Mouse (Mus musculus) kidney, adult 11 months (tissue): ENCODE measurements around the gene Chrnd.

Experiments
- DNase-seq: peaks from one replicate; pipeline ENCODE4 v3.0.0; 2022

Gene Chrnd

DNA sequence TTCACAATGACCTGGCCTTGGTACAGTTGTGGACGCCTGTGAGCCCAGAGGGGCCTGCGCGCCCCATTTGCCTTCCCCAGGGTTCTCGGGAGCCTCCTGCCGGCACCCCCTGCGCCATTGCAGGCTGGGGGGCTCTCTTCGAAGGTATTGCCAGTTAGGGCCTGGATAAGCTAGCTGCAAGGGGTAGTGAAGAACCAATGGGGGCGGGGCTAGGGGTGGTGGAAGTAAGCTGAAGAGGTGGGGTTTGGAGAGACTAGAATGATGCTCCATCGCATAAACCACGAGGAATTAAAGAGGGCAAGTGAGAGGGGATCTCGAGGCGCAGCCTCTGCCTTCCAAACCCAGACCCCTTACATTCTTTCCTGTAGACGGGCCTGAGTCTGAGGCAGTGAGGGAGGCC is 4.9 kb upstream of the Chrnd start:
- no peak for DNase-seq

DNA sequence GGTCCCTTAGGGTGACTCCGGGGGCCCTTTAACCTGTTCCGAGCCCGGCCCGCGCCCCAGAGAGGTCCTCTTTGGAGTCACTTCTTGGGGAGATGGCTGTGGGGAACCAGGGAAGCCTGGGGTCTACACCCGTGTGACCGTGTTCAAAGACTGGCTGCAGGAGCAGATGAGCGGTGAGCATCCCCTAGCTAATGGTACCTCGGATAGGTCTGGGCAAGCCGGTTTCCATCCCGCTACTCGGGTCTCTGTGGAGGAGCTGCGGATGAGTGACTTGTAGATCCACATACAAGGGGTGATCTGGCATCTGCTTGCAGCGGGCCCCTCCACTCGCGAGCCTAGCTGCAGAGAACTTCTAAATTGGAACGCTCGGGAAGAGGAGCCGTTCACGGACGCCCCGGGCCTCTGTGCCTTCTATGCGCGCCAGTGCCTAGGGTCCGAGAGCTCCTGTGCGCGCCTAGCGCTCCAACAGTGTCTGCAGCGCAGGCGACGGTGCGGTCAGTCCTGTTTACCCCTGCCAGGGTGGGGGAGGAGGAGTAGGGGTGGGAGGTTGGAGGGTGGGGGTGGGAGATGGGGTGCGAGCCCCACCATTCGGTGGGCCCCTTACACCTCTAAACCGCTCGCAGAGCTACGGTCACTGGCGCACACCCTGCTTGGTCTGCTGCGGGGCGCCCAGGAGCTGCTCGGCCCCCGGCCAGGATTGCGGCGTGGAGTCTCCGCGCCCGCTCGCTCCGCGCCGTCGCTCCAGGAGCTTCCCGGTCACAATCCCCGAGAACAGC is 4.0 kb upstream of the Chrnd start:
- DNase-seq = no peak

- DNase-seq = peak; percentile 27
Observed at GRCm38 (mm10) chr1:87187037-87187355, 3.4 kb upstream of the Chrnd start.

DNA sequence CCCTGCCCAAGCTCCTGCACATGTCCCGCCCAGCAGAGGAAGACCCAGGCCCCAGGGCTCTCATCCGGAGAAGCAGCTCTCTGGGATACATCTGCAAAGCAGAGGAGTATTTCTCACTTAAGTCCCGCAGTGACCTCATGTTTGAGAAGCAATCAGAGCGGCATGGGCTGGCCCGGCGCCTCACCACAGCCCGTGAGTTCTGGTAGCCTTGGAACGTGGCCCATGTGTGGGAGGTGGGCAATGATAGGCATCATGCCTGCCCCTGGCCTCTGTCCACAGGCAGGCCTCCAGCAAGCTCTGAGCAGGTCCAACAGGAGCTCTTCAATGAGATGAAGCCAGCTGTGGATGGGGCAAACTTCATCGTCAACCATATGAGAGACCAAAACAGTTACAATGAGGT is 6.9 kb downstream of the Chrnd start:
- no peak for DNase-seq

DNA sequence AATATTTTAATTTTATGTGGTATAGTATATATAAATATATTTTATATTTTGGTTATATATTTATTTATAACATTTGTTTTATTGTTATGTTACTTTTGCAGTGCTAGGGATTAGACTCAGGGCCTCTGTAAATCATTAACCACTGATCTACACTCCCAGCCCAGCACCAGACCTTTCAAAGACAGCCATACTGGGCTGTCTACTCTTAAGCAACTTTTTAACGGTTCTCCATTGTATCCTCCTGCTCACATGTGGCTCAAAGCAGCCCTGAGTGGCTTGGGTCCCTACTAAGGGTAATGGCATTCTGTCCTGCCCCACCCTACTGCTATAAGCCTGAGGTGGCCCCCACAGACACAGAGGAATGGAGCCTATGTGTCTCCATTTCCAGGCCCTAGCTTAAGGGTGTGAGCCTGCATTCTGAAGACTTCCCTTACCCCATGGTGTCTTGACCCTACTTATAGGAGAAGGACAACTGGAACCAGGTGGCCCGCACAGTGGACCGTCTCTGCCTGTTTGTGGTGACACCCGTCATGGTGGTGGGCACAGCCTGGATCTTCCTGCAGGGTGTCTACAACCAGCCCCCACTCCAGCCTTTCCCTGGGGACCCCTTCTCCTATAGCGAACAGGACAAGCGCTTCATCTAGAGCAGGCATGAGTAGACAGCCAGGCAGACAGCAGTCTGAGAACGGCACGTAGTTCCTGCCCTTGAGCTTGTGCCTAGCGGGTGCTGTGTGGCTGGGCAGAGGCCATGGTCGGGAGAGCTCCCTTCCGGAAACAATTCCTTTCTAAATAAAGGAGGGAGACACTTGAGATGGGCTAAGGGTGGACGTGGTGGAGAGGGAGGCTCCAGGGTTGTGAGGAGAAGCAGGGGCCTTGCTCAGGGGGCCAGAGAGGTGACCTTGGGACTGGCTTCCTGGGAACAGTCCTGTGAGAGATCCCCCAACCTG is 8.0 kb downstream of the Chrnd start:
- no peak for DNase-seq

- no peak for DNase-seq
Observed at GRCm38 (mm10) chr1:87200811-87201210, 10.4 kb downstream of the Chrnd start.

- DNase-seq = no peak
Observed at GRCm38 (mm10) chr1:87201848-87202247, 11.4 kb downstream of the Chrnd start.

DNA sequence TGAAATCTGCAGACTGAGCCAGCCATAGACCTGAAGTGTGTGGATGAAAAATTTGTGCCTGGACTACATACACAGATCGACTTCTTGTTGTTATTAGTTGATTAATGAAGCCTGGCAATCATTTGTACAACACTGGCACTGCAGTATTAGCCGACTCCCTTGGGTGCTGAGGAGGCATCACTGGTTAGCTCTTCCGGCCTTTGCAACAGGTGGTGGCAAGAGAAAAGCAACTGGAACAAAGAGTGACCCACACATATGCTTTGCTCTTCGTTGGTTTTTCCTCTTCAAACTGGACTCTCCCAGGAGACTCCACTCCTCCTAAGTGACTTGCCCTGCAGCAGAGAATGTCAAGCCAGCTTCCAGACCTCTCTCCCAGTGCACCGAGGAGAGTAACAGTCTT is 13.4 kb downstream of the Chrnd start:
- no peak for DNase-seq

GRCm38 (mm10) chr1:87204465-87204864 is 14.1 kb downstream of the Chrnd start, which contains the start of gene Chrng:
TSS of gene Chrng (plus strand) at chr1:87204657.
- no peak for DNase-seq

DNA sequence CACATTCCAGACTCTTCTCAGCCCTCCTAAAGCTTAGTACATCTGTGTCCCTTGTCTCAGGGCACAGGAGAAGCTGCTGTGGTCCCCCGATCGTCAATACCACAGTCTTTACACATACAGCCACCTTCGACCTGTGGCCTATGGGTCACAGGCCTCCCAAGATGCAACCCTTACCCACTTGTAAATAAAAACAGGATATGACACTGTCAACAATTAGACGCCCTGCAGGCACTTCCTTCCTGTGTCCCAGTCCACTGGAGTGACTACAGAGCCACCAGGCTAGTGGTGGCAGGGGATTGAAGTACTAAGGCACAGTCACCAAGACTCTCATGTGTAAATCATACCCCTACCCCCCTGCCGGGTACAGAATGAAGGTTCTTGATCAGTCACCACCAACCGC is 14.6 kb downstream of the Chrnd start:
- no peak for DNase-seq

DNA sequence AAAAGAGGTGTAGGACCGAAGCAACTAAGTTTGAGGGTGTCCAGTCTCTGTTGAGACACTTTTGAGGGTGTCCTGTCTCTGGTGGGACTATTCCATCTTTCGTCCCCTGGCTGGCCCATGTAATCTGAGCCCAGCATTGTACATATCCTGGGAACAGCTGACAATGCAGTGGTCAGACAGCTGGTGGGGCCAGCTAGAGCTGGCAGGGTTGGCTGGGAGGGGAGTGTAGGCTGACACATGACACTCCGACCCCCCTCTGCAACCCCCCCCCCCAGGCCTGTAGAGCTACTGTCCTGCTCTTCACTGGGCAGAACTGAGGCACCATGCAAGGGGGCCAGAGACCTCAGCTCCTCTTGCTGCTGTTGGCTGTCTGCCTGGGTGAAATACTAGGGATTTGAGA is 15.1 kb downstream of the Chrnd start:
- no peak for DNase-seq

GRCm38 (mm10) chr1:87206339-87206738 is 15.9 kb downstream of the Chrnd start:
- no peak for DNase-seq

DNA sequence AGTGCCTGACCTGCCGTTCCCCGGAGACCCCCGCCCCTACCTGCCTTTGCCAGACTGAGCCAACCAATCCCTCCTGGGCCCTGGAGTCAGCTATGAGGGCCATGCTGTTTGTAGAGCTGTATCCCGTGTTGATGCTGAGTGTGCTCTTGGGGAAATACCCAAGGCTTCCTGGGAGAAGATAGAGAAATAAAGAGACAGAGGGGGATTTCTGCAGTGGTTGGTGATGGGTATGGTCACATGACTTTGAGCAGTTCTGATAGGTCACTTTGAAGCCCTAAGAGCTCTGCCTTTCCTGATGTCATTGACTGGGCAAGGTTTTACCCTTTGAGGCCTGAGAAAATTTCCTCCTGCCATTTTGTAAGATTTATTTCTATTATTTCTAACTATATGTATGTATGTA is 21.0 kb downstream of the Chrnd start:
- no peak for DNase-seq

GRCm38 (mm10) chr1:87213735-87214704 is 23.6 kb downstream of the Chrnd start, which contains the start of gene Eif4e2:
TSS of gene Eif4e2 (plus strand) at chr1:87213914.
- peak; percentile 90 for DNase-seq

DNA sequence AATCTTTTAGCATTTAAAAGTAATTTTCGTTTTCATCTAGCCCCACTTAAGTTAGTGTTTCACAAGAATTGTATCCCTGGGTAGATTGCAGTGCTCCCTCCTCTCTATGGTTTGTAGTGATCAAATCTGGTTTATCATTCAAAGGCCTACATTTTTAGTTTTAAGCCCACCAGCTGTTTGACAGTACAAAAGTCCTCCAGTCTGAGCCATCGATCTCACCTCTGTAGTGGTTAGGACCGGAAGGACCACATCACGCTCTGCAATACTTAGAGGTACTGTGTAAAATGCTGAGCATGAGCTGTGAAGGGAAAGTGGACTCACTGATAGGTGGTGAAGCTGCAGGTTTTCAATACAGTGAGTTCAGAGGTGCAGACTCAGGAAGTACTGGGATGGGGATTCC is 24.3 kb downstream of the Chrnd start:
- DNase-seq = no peak

GRCm38 (mm10) chr1:87217938-87218337 is 27.5 kb downstream of the Chrnd start:
- DNase-seq = peak; percentile 61

GRCm38 (mm10) chr1:87225739-87226138 is 35.3 kb downstream of the Chrnd start:
- no peak for DNase-seq

GRCm38 (mm10) chr1:87226409-87227159 is 36.2 kb downstream of the Chrnd start:
- DNase-seq = no peak

DNA sequence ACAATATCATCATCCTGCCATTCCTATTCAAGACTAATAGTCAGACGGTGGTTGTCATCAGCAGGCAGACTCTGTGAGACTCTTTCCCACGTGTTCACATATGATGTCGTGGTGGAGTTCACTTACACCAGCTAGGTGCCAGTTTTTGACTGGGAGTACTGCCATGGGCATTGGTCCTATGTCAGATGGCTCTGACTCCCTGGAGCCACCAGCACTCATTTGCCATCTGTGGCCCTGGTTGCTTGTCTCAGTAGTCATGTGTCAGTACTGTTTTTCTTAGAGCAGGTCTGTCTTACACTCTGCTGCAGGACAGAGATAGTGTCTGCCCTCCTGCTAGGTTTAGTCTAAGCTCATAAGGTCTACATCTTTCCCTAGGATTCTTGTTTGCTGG is 36.7 kb downstream of the Chrnd start:
- DNase-seq = no peak

GRCm38 (mm10) chr1:87230606-87231005 is 40.2 kb downstream of the Chrnd start:
- no peak for DNase-seq

GRCm38 (mm10) chr1:87232197-87232596 is 41.8 kb downstream of the Chrnd start:
- DNase-seq = no peak

- DNase-seq = peak; percentile 44
Observed at GRCm38 (mm10) chr1:87239056-87239455, 48.6 kb downstream of the Chrnd start.
